Mouse (Mus musculus) spleen, postnatal 4 days (tissue): ENCODE measurements around the gene Gm16440.
A peak's percentile ranks its signal among the peaks of the same experiment; 100 is the strongest.
"Not testable (repeated sequence)": the region's sequence is repeated elsewhere in the genome, so short reads cannot be mapped to it uniquely, and the experiment has no call there.

Experiments used
- DNase-seq, 2 experiments: peaks; one replicate each; pipeline ENCODE4 v3.0.0; 2022; ENCODE audit warnings: low spot score in 2 of 2

Gm16440 gene

DNA sequence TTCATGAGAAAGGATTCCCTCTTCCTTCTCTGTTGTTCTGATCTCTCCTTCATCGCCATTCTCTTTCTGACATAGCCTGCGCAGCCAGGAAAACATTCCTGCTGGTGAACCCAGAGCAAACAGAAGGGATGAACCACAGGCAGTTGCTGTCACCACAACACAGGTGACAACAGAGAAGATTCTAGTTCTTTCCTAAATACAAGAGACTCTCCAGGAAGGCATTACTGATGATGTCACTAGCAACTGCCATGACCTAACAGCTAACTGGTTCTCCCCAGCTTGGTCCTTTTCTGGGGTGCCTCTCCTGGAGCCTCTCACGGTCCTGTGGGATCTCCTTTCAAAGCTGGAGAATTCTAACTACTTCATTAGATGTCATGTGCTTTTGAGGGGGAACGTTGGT, at the start of gene Gm16440:
Gene Gm16440, minus strand, starts transcription at position 101 of the 400 bp plus-strand sequence.
- not testable (repeated sequence) for DNase-seq

DNA sequence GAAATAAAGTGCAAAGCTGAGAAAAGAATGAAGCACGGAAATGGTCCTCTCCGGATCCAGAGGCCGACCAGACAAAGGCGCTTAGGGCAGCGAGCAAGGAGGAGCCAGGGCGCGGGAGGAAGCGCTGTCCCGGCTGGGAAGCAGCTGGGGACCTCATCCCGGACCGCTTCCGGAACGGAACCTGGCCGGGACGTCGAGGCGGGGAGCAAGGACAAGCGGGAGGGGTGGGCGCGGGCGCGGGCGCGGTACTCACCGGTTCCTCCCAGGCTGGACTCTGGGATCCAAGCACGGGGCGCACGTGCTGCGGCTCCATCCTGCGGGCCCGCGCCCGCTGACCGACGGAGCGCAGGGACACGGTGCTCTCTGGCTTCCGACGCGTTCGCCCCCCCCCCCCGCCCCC, 36.6 kb upstream of the Gm16440 start:
- DNase-seq, result peak; percentile 13 to 55

DNA sequence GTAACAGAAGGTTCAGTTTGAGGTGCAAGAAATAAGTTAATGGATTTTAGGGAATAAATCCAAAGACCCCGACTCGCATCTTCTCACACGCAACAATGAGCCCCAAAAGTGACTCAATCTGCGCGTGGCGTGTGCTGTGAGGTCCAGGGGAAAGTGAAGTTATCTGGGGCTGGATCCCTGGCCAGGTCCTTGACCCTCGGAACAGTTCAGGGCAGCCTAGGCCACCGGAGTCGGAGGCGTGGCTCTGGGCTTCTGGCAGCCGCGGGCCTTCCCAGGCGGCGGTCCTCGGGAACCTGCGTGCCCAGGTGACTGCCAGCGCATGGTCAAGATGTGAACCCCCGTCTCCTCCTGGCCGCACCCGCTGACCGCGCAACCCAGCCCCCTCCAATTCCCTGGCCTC, 36.2 kb upstream of the Gm16440 start:
- DNase-seq, result peak in 1 of 2 experiments; percentile 23

DNA sequence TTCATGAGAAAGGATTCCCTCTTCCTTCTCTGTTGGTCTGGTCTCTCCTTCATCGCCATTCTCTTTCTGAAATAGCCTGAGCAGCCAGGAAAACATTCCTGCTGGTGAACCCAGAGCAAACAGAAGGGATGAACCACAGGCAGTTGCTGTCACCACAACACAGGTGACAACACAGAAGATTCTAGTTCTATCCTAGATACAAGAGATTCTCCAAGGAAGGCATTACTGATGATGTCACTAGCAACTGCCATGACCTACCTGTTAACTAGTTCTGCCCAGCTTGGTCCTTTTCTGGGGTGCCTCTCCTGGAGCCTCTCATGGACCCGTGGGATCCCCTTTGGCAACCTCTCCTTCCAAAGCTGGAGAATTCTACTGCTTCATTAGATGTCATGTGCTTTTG, 22.3 kb upstream of the Gm16440 start, which contains the start of gene Gm3591:
Gene Gm3591, minus strand, starts transcription at position 101 of the 400 bp plus-strand sequence.
- DNase-seq, result not testable (repeated sequence)

DNA sequence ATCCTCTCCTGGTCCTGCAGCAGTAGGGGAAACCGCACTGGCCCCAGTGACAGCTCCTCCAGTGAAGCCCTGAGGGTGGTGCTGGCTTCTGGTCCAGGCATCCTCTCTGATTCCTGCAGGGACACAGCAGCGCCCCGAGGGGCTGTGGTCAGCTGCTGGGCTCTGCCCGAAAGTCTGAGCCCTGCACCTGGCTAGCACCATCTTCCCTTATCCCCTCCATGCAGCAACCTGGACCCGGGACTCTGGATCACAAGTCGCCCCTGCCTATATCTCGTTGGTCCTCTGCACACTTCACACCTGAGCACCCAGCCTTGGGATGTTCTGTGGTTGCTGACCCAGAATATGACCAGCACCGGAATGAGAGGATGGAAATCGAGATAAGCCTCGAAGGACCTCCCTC, 46.5 kb downstream of the Gm16440 start, which contains the start of gene Gm3618:
Gene Gm3618, minus strand, starts transcription at position 101 of the 400 bp plus-strand sequence.
- not testable (repeated sequence) for DNase-seq
